Mouse (Mus musculus) ES-Bruce4 (cell line): Measurements from ENCODE around the gene Myom1.

ENCODE experiments used
- CTCF ChIP-seq: IDR thresholded peaks from one replicate; pipeline ENCODE4 v1.8.1; 2011; ENCODE audit warnings: low read depth, low read length
- EP300 ChIP-seq: IDR thresholded peaks from 2 replicates; pipeline ENCODE4 v1.6.1; 2011; ENCODE audit warnings: low read depth, low read length; ENCODE audit not compliant: insufficient read depth
- POLR2A ChIP-seq: IDR thresholded peaks from one replicate; pipeline ENCODE4 v1.8.1; 2011; ENCODE audit warnings: low read length; ENCODE audit not compliant: insufficient read depth

GRCm38 (mm10) chr17:71065127-71065526 is 62.7 kb downstream of the Myom1 start:
- TF ChIP-seq CTCF (no peak), POLR2A (no peak), EP300 (no peak)
